In the genomic region with DNA sequence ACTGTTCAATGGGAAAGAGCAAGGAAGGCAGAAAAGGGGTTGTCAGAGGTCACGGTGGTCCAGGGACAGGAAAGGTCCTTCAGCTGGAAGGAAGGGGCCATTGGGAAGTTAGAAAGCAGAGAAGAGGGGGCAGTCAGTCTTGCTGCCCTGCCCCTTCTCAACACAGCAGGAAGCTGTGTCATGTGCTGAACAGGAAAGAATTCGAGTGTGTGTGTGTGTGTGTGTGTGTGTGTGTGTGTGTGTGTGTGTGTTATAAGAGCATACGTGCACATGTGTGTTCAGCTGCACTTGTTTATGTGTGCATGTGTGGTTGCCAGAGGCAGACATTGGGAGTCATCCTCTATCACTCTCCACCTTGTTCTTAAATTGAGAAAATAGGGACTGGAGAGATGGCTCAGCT, we compare ENCODE assay signal across 18 mouse cellular contexts. TPM values are rescaled to one million over a fixed set of nuclear protein-coding genes. Genes with fewer than 3 reads are reported as not detected.
DNase-seq lines count a peak whose midpoint lies in the region; ATAC-seq lines count a peak whose summit lies in the region.
"Had no signal": no experiment of that assay in that cellular context is flagged by ENCODE, and none has a peak within 500 bp of the region (broad histone marks: within the 10 kb centered on the region; RNA-seq: fewer than 3 reads in every experiment).

No protein-coding gene starts in this region.

- peak; percentile 33 for ATAC-seq in CD4-positive, CD25-positive, alpha-beta regulatory T cell, adult 4 months
- peak; percentile 8 for ATAC-seq in inflammation-experienced regulatory T-cells, adult 6 months
- no peak for ATAC-seq in activated CD4-positive, CD25-positive, alpha-beta regulatory T cell, adult 4 months
- ATAC-seq: forebrain, embryonic 13.5 days; intestine, embryonic 15.5 days had no signal

- DNase-seq in thymus, postnatal 14 days: peak; percentile 38
- no peak for DNase-seq in thymus, adult 18-20 months
- DNase-seq in cerebellum, adult 9-11 months: no peak
- no peak for DNase-seq in Muller cell, postnatal 12 days (ENCODE audit: inconsistent ontology term)
- DNase-seq: adrenal gland, postnatal 36 days; cerebellum, adult 11-12 months; cerebellum, postnatal 25 days; gastrocnemius, postnatal 36 days; kidney, adult 8-10 months; kidney, postnatal 14 days; lung, adult 18-20 months; lung, postnatal 10 days; right cerebral cortex, postnatal 14 days had no signal

RNA-seq across cellular contexts. Expression of a gene that starts 48.5 kb away (rescaled TPM):
- under 1 TPM in 1 of 2 experiments, not detected in 1; 0.54 TPM for polyA plus RNA-seq in CD4-positive, CD25-positive, alpha-beta regulatory T cell, adult 4 months (2017; shearing (Covaris generic))
- polyA plus RNA-seq in inflammation-experienced regulatory T-cells, adult 6 months (2017; shearing (Covaris generic)): not detected
- not detected for polyA plus RNA-seq in activated CD4-positive, CD25-positive, alpha-beta regulatory T cell, adult 4 months (2017; shearing (Covaris generic))

RNA-seq across cellular contexts. Expression of a gene that starts 48.8 kb away (rescaled TPM):
- polyA plus RNA-seq in CD4-positive, CD25-positive, alpha-beta regulatory T cell, adult 4 months (2017; shearing (Covaris generic)): 10 to 100 TPM; 27.8 to 79.0 TPM
- 10 to 100 TPM; 40.5 to 93.3 (median 88.9) TPM for polyA plus RNA-seq in inflammation-experienced regulatory T-cells, adult 6 months (2017; shearing (Covaris generic))
- 10 to 100 TPM; 35.2 to 74.5 TPM for polyA plus RNA-seq in activated CD4-positive, CD25-positive, alpha-beta regulatory T cell, adult 4 months (2017; shearing (Covaris generic))
